Mouse (Mus musculus) midbrain, postnatal 0 days (tissue): Measurements from ENCODE around the gene Sf3a1. TPM values are rescaled to one million over a fixed set of nuclear protein-coding genes. Genes with fewer than 3 reads are reported as not detected.
"Not testable (repeated sequence)": the region's sequence is repeated elsewhere in the genome, so short reads cannot be mapped to it uniquely, and the experiment has no call there.

ENCODE experiments used
- ATAC-seq: fragments of 200-750 bp; cut with Nextera tagmentation; 2 replicates; pipeline ENCODE4 v1.8.0; 2017; ENCODE audit warnings: moderate number of reproducible peaks, mild to moderate bottlenecking, moderate TSS enrichment, moderate library complexity; ENCODE audit not compliant: low FRiP score
- DNase-seq: peaks from one replicate; pipeline ENCODE4 v3.0.0-alpha.2; 2015; ENCODE audit warnings: low spot score
- H3K27ac ChIP-seq: fragments of 300-500 bp; sonication (generic); 2 replicates; pipeline ENCODE4 v1.5.1; 2014; ENCODE audit warnings: low read depth, mild to moderate bottlenecking, low read length, mixed read lengths
- H3K27me3 ChIP-seq: fragments of 300-500 bp; sonication (generic); 2 replicates; pipeline ENCODE4 v1.6.1; 2014; ENCODE audit warnings: low read length, control low read depth, mixed read lengths; ENCODE audit not compliant: insufficient read depth
- H3K36me3 ChIP-seq: fragments of 300-500 bp; sonication (generic); 2 replicates; pipeline ENCODE4 v1.6.1; 2014; ENCODE audit warnings: low read length, control low read depth, mixed read lengths; ENCODE audit not compliant: insufficient read depth
- H3K4me1 ChIP-seq: fragments of 300-500 bp; sonication (generic); 2 replicates; pipeline ENCODE4 v1.6.1; 2014; ENCODE audit warnings: mild to moderate bottlenecking, control low read depth, antibody characterized with exemption, low read length, mixed read lengths; ENCODE audit not compliant: insufficient read depth
- H3K4me2 ChIP-seq: fragments of 300-500 bp; sonication (generic); 2 replicates; pipeline ENCODE4 v1.6.1; 2014; ENCODE audit warnings: low read depth, mild to moderate bottlenecking, low read length, mixed read lengths; ENCODE audit not compliant: poor library complexity, severe bottlenecking
- H3K4me3 ChIP-seq: fragments of 300-500 bp; sonication (generic); 2 replicates; pipeline ENCODE4 v1.5.1; 2014; ENCODE audit warnings: low read depth, mild to moderate bottlenecking, low read length, moderate library complexity
- H3K9ac ChIP-seq: fragments of 300-500 bp; sonication (generic); replicated peaks from 2 replicates; pipeline ENCODE4 v1.6.1; 2014; ENCODE audit warnings: mild to moderate bottlenecking, low read length, moderate library complexity, mixed read lengths; ENCODE audit not compliant: poor library complexity, severe bottlenecking
- H3K9me3 ChIP-seq: fragments of 300-500 bp; sonication (generic); 2 replicates; pipeline ENCODE4 v1.6.1; 2016; ENCODE audit warnings: low read length, control low read depth
- CTCF ChIP-seq: IDR thresholded peaks from 2 replicates; pipeline ENCODE4 v1.5.1; 2016; ENCODE audit warnings: antibody characterized with exemption, mild to moderate bottlenecking
- WGBS: fragments of 180-500 bp; shearing (Covaris S2); extraction: QIAGEN DNeasy Blood & Tissue Kit; methylation state at CpG from one replicate; pipeline ENCODE4 v1.1.7; 2014; 5-methylcytosine and 5-hydroxymethylcytosine counted together
- polyA plus RNA-seq: library from polyadenylated mRNA; unstranded; fragments of >200 nt; fragmentation: Nextera tagmentation; extraction: Ambion mirVana; gene quantifications from 2 replicates; pipeline ENCODE4 v1.2.1, GENCODE M21; 2015
- total RNA-seq: library from RNA; depleted of rRNA; stranded (reverse); fragments of >200 nt; gene quantifications from 2 replicates; pipeline ENCODE4 v1.2.3, GENCODE M21; 2014; rRNA removed

Gene Sf3a1
- total RNA-seq (46.0 and 49.6 TPM in 2 replicates), polyA plus RNA-seq (34.2 and 37.3 TPM in 2 replicates)

DNA sequence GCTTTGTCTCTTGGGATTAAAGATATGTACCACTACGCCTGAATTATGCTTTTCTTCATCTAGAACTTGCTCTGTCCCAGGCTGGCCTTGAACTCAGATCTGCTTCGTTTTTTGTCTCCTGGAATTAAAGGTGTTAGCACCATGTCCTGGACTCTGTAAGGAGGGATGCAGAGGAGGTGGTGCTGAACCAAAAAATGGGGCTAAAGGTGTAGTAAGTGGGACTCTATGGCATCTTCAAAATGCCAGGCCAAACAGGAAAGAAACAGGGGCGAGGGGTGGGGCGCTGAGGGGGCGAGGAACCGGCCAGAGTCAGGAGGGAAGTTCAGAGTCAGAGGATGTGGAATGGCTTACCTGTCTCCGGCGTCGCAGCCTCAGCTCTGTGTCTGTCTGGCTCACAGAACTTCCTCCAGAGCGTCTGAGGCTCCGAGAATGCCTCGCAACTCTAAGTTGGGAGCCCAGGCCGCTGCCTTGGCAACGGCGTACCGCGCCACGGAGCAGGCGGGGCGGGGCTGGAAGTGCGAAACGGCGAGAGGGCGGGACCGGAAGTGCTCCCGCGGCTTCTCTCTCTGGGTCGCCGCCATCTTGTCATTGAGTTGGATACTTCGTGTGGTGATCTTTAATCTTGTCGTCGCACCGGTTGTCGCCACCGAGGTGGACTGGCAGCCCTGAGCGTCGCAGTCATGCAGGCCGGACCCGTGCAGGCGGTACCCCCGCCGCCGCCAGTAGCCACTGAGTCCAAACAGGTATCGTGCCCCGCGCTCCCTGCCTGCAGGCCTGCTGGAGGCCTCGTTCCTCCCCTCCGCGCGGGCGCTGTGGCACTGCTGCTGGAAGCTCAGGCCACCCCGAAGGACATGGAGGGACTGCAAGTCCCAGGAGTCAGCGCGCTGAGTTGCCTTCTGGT lies at the start of gene Sf3a1, which contains the start of gene Ccdc157:
Gene Sf3a1, plus strand, starts transcription at position 543 of the 901 bp plus-strand sequence.
Gene Ccdc157, minus strand, starts transcription at position 486 of the 901 bp plus-strand sequence.
- peak; percentile 96 for ATAC-seq
- no peak; the same call in 1 of the 2 replicates for TF ChIP-seq CTCF
- peak within 1 kb of the TSS; percentile 83 for H3K4me2 ChIP-seq
- H3K4me1 ChIP-seq, result peaks cover 11% of the 10 kb centered on the region; the same call in 1 of the 2 replicates
- peaks cover 18% of the 10 kb centered on the region for H3K36me3 ChIP-seq
- peak within 1 kb of the TSS; percentile 75 for H3K4me3 ChIP-seq
- no peaks in the 10 kb centered on the region for H3K27me3 ChIP-seq
- WGBS, result 2% methylated on average over 54 of the region's 54 CpGs
- H3K27ac ChIP-seq, result peak within 1 kb of the TSS; percentile 95
- peak within 1 kb of the TSS; percentile 91 for H3K9ac ChIP-seq
- H3K9me3 ChIP-seq, result no peaks in the 10 kb centered on the region
- DNase-seq, result peak; percentile 96

GRCm38 (mm10) chr11:4112033-4112432 lies 48.1 kb upstream of the Sf3a1 start:
- Histone ChIP-seq H3K9ac (no peak overlapping the region), H3K4me2 (no peak overlapping the region), H3K4me1 (peaks cover 4% of the 10 kb centered on the region; the same call in 1 of the 2 replicates), H3K36me3 (peaks cover 25% of the 10 kb centered on the region), H3K27ac (no peak overlapping the region), H3K4me3 (no peak overlapping the region), H3K27me3 (no peaks in the 10 kb centered on the region), H3K9me3 (no peaks in the 10 kb centered on the region)
- no peak for DNase-seq
- ATAC-seq, result no peak
- 89% methylated on average over 4 of the region's 4 CpGs for WGBS
- TF ChIP-seq CTCF, result no peak

DNA sequence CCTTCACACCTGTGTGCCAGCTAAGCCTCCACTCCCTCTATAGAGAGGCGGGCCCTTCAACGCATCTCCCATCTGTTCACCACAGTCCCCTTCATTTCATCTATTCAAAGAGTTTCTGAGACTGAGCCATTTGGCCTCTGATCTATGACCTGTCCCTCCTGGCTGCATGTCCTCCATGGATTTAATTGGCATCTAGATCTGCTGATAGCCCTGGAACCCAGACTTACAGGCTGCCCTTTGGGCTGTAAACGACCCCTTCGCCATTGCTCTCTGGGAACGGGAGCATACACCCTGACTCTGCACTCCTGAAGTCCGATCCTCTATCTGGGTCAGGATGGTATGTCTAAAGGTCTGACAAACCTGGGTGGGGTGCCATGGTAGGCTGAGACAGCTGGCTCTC lies 47.3 kb upstream of the Sf3a1 start:
- no peak overlapping the region for H3K4me2 ChIP-seq
- H3K4me3 ChIP-seq, result no peak overlapping the region
- WGBS, result 87% methylated on average over 6 of the region's 6 CpGs
- H3K27me3 ChIP-seq, result no peaks in the 10 kb centered on the region
- ATAC-seq (no peak), DNase-seq (no peak)
- H3K4me1 ChIP-seq, result peaks cover 12% of the 10 kb centered on the region
- H3K9ac ChIP-seq, result no peak overlapping the region
- no peak for TF ChIP-seq CTCF
- H3K27ac ChIP-seq, result no peak overlapping the region
- peaks cover 25% of the 10 kb centered on the region for H3K36me3 ChIP-seq
- H3K9me3 ChIP-seq, result no peaks in the 10 kb centered on the region

DNA sequence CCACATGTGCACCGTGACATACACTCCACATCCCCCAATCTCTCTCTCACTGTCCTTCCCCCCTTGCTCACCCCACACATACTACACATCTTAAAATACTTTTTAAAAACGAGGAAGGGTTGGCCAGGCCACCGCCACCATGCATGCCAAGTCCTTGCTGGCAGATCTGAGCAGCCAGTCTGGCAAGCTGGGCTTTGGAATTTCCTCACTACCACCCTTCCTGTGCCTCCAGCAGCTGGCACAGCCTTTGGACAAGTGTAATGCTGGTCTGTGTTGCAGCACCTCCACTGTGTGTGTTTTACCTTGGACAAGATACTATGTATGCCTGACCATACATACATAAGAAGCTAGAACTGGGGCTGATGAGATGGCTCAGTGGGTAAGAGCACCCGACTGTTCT lies 46.7 kb upstream of the Sf3a1 start:
- Histone ChIP-seq H3K4me3 (no peak overlapping the region), H3K4me1 (peaks cover 12% of the 10 kb centered on the region), H3K27me3 (no peaks in the 10 kb centered on the region), H3K36me3 (peaks cover 21% of the 10 kb centered on the region), H3K27ac (no peak overlapping the region), H3K9ac (no peak overlapping the region), H3K4me2 (no peak overlapping the region), H3K9me3 (no peaks in the 10 kb centered on the region)
- 81% methylated on average over 4 of the region's 4 CpGs for WGBS
- no peak for DNase-seq
- no peak for ATAC-seq
- no peak for TF ChIP-seq CTCF

GRCm38 (mm10) chr11:4113970-4114369 lies 46.2 kb upstream of the Sf3a1 start:
- Histone ChIP-seq H3K4me1 (peaks cover 12% of the 10 kb centered on the region), H3K27me3 (no peaks in the 10 kb centered on the region), H3K36me3 (peaks cover 18% of the 10 kb centered on the region), H3K9me3 (no peaks in the 10 kb centered on the region), H3K9ac (no peak overlapping the region), H3K27ac (no peak overlapping the region), H3K4me2 (no peak overlapping the region), H3K4me3 (no peak overlapping the region)
- no peak for DNase-seq
- WGBS, result 82% methylated on average over 6 of the region's 6 CpGs
- no peak for TF ChIP-seq CTCF
- no peak for ATAC-seq

DNA sequence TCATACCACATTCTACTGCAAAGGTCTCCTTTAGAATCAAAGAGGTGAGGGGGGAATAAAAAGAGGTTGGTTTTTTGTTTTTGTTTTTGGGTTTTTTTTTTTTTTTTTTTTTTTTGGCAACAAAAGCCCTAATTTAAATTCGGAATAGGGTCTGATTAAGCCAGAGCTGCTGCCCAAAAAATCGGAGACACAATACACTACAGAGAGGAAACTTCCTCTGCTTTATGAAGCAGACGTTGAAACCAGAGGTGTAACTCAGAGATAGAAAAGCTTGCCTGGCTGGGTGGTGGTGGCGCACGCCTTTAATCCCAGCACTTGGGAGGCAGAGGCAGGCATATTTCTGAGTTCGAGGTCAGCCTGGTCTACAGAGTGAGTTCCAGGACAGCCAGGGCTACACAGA lies 45.6 kb upstream of the Sf3a1 start:
- not testable (repeated sequence) for H3K27me3 ChIP-seq, H3K27ac ChIP-seq, ATAC-seq, H3K4me3 ChIP-seq, H3K9me3 ChIP-seq, H3K9ac ChIP-seq, H3K4me2 ChIP-seq, DNase-seq
- Histone ChIP-seq H3K4me1 (peaks cover 12% of the 10 kb centered on the region), H3K36me3 (peaks cover 14% of the 10 kb centered on the region)
- 72% methylated on average over 6 of the region's 6 CpGs for WGBS
